Mouse (Mus musculus): Measurements from ENCODE around the gene Ccdc126.

Gene Ccdc126

GRCm38 (mm10) chr6:49343737-49344469 is 24.8 kb downstream of the Ccdc126 start:
- no peak for DNase-seq (ENCODE audit: low read depth, low spot score)

- DNase-seq (ENCODE audit: low read depth, low spot score) = no peak
Observed at GRCm38 (mm10) chr6:49349826-49350225, 30.8 kb downstream of the Ccdc126 start.

- DNase-seq (ENCODE audit: low read depth, low spot score) = no peak
Observed at GRCm38 (mm10) chr6:49354613-49355012, 35.5 kb downstream of the Ccdc126 start.

- DNase-seq (ENCODE audit: low read depth, low spot score) = peak; percentile 80
Observed at GRCm38 (mm10) chr6:49355171-49355570, 36.1 kb downstream of the Ccdc126 start.

- peak; percentile 51 for DNase-seq (ENCODE audit: low read depth, low spot score)
Observed at GRCm38 (mm10) chr6:49360420-49360819, 41.3 kb downstream of the Ccdc126 start.

- peak; percentile 99 for DNase-seq (ENCODE audit: low read depth, low spot score)
Observed at GRCm38 (mm10) chr6:49367159-49368054, 48.3 kb downstream of the Ccdc126 start, which contains the start of gene Fam221a. Fam221a (plus strand) TSS chr6:49367739.

- DNase-seq (ENCODE audit: low read depth, low spot score) = peak; percentile 13
Observed at GRCm38 (mm10) chr6:49368212-49368611, 49.1 kb downstream of the Ccdc126 start.

- DNase-seq (ENCODE audit: low read depth, low spot score) = no peak
Observed at GRCm38 (mm10) chr6:49372705-49373104, 53.6 kb downstream of the Ccdc126 start.

GRCm38 (mm10) chr6:49373943-49374342 is 54.9 kb downstream of the Ccdc126 start:
- DNase-seq (ENCODE audit: low read depth, low spot score) = no peak

GRCm38 (mm10) chr6:49378328-49378727 is 59.3 kb downstream of the Ccdc126 start:
- DNase-seq (ENCODE audit: low read depth, low spot score) = no peak

Measured in R1 (cell line).